Mouse (Mus musculus): ENCODE results near the gene Cdc25b.

The Cdc25b gene

DNA sequence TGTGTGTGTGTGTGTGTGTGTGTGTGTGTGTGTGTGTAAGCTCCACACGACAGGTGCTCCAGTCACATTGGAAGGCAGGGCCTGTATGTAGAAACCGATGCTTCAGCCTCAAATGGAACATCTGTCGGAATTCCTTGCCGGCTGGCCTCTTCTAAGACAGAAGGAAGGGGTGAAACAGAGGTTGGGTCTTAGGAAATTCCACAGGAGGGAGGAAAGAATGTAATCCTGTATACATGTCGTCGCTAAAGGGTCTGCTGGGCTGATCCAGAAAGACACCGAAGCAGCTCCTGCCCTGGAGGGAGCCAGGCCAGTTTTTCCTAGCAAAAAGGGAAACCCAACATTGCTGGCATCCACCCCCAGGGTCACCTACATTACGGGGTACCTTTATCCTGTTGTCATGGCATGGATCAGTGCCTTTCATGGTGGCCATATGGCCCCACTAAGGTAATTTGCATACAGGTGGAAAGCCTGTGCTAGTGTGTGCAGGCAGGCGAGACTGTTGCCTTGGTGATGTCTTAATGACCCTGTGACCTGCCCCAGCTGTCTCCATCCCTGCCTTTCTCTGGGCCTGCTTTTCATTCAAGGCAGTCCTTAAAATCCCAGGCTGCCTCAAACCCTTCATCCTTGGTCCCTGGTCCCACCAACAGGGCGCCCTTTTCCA is 3.7 kb downstream of the Cdc25b start:
- in situ Hi-C loops (cut with MboI, MseI) = no loop called here

DNA sequence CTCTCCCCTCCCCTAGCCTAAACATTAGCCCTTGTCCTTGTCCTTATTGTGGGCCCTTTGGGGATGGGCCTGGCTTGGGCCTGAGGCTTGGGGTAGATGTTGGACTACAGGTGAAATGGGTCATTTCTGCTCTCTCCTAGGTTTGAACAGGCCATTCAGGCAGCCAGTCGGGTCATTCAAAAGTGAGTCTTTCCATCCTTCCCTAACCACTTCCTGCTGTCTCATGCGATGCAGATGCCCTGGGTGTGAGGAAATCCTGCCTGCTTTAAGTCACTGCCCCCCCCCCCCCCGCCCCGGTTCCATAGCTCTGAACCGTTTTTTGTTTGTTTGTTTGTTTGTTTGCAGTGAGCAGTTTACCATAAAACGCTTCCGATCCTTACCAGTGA is 4.2 kb downstream of the Cdc25b start:
- in situ Hi-C loops (cut with MboI, MseI) = no loop called here

DNA sequence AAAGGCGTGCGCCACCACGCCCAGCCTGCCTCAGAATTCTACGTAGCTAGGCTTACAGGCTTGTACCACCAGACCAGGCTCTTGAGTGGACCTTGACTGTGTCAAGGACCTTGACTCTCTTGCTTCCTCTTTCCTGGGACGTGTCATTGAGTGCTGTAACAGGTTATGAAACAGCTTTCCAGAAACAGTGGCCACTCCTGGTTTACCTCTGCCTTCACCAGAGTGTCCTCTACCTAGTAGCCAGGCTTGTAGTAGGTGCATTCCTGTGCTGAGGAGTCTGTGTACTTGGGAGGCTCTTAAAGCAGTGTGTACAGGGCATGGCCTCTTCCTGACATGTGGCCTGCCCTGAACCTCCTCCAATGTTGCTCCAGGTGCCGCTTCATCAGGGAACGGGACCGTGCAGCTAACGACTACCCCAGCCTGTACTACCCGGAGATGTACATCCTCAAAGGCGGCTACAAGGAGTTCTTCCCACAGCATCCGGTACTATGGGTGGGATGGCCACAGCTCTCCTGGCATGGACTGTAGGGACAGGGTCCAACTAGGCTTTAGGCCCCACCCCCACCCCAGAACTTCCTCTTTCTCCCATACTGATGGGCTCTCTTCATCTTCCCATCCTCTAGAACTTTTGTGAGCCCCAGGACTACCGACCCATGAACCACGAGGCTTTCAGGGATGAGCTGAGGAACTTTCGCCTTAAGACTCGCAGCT is 10.0 kb downstream of the Cdc25b start:
- in situ Hi-C loops (cut with MboI, MseI) = no loop called here

DNA sequence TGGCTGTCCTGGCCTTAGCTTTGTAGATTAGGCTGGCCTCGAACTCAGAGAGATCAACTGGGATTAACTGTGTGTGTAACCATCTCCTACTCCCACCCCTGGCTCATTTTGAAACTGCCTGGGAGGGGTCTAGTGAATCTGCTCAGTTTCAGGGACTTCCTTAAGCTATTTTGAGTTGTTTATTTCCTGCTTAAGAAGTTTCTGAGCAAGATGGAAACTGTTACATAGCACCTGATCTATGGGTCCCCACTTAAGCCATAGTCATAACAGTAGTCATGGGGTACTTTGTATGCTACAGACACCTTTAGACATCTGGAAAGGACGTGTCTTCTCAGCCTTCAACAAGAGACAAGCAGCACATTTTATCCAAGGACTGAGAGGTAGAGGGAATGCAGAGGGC is 14.0 kb downstream of the Cdc25b start:
- in situ Hi-C loops (cut with MboI, MseI) = no loop called here

DNA sequence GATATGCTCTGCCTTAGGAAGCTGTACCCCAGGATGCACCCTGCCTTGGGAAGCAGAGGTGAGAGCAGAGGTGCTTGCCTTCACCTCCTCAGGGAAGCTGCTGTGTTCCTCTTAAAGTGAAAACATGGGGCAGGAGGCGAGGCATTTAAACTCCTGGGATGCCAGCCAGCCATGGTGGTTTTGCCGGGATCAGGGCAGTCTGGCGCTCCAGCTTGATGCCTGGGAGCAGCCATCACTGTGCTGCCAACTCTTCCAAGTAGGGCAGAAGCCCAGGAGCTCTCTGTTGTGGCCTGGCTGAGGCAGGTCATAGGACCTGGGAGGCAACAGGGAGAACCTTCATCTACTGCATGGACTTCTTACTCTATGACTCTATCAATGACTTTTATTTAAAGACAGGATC is 14.5 kb downstream of the Cdc25b start:
- in situ Hi-C loops (cut with MboI, MseI) = no loop called here

DNA sequence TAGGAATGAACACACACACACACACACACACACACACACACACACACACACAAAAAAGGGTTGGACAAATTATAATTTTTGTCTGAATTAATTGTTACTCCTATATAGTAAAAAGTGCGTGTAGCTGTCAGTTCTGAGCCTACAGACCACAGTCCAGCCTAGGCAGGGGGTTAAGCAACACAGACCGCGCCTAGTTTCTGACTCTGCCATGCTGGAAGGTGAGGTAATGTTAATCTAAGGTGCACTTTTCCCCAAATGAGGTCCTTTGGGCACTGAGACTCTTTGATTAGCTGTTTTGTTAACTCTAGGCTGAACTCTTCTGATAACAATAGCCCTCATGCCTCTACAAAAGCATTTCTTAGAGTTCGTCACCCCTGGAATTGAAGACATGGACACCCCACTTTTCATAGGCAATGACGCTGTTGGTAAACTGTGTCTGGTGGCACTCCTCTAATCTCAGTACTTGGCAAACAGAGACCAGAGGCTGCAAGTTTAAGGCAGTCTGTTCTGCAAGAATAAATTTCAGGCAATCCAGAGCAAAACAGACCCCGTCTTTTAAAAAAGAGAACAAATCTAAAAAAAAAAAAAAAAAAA is 17.2 kb downstream of the Cdc25b start:
- in situ Hi-C loops (cut with MboI, MseI) = no loop called here

DNA sequence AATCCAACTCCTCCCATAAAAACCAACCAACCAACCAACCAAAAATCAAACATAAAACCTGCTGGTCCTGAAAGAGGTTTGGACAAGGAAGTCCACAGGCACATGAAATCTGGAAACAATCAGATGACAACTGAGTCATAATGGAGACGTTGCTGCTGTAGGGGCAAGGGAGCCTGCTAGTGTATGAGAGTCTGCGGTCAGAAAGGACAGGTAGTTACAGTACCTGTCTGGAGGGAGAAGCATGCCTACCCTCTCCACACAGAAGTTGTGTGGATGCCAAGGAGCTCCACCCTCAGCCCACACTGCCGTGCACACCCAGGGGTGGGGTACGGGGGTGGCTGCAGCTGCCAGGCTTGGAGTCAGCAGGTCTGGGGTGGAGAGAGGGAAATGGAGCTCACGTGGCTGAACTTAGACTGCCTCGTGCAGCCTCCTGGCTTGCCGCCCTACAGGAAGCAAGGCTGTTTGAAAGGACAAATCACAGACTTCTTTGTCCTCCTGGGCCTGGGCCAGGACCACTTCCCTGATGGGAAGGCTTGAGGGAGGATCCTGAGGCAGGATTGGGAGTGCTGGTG is 17.7 kb downstream of the Cdc25b start:
- in situ Hi-C loops (cut with MboI, MseI) = no loop called here

DNA sequence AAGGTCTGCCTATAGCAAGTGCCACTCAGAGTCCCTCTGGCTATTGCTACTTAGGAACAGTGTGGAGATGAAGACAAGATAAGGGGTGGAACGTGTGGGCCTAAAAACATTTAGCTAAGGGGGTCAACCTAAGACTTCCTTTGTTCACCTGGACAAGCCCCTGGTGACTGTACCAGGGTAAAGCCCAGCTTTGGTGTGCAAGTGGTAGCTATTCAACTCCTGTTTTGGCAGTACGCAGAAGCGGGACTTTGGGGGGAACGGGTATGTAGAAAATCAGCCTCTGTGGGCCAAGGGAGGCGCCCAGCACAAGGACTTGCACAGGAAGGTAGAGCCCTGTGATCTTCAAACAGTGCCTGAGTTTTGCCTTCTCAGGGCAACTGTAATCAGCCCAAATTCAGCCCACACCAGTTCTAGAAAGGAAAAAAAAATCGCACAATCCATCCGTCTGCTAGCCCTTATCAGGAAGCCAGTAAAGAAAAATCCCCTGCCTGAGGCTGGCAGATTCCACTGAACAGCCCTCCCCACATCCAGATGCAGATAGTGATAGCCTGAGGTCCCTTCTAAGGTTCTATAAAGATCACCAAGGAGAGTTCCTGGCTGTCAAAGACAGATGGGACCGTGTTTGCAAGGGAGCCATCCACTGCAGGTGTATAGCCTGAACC is 18.9 kb downstream of the Cdc25b start:
- in situ Hi-C loops (cut with MboI, MseI) = loop anchor here in 1 of 2 experiments (5.0 kb wide), 1 partner anchor 47 kb away; no protein-coding TSS in a partner anchor

DNA sequence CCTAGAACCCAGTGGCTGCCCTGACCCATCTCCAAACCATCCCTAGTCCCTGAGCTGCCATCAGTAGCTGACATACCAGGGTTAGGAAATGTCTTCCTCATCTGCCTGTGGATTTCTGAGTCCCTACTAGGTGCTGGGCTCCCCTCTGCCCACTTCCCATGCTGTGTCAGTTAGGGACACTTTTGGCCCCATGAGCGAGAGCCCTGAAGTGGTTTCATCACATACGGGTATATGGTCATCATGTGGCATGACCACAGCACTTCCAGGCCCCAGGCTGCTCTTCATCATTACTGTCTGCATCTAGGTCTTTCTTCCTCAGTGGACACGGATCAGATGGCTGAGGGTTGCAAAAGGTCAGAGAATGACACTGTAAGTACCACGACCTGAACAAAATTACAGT is 20.0 kb downstream of the Cdc25b start, which contains the start of gene Ap5s1:
TSS of gene Ap5s1 (plus strand) at position 301 of the 400 bp plus-strand sequence.
- in situ Hi-C loops (cut with MboI, MseI) = loop anchor here in 1 of 2 experiments (5.0 kb wide), 1 partner anchor 46 kb away; no protein-coding TSS in a partner anchor

DNA sequence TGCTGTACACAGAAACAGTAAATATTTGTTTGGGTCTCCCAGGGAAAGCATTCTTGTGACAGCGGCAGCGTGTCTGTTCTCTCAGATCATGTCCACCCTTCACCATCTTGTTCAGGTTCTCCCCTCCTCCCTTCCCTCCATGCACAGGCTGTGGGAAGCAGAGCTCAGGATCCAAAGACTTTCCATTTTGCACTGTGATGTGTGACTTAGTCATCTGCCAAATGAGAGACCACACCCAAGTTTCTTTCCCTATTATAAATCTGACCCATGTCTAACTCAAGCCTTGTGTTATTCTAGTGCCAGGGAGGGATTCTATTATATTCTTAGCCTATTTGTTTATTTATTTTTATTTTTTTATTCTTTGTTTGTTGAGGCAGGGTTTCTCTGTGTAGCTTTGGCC is 21.6 kb downstream of the Cdc25b start:
- in situ Hi-C loops (cut with MboI, MseI) = loop anchor here in 1 of 2 experiments (5.0 kb wide), 1 partner anchor 44 kb away; no protein-coding TSS in a partner anchor

DNA sequence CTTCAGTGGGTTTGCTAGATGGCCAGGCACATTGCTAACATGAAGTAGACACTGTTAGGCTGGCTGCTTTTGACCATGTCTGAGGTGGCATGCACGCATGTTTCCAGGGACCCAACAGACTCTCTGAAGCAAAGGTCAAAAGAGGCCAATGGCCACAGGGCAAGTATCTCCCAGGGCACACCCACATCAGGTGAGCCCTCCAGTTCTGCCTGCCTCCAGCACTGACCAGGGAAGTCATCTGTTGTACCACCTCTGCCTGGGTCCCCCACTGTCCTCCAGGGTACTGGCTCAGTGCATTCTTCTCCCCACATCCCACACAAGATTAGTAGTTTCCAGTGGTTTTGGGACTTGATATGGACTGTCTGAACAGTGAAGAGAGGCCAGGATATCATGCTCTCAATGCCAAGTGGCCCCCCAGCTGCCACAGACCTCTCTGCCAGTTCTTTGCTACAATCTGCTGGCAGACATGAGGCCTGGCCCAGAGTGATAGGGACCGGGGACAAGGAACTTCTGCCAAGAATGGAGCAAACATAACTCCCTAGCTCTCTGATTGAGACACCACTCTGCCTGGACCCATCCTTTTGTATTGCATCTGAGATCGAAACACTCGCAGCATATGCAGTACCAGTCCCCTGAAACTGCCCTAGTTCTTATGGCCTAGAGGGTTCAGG is 22.5 kb downstream of the Cdc25b start:
- in situ Hi-C loops (cut with MboI, MseI) = loop anchor here in 1 of 2 experiments (5.0 kb wide), 1 partner anchor 43 kb away; no protein-coding TSS in a partner anchor

DNA sequence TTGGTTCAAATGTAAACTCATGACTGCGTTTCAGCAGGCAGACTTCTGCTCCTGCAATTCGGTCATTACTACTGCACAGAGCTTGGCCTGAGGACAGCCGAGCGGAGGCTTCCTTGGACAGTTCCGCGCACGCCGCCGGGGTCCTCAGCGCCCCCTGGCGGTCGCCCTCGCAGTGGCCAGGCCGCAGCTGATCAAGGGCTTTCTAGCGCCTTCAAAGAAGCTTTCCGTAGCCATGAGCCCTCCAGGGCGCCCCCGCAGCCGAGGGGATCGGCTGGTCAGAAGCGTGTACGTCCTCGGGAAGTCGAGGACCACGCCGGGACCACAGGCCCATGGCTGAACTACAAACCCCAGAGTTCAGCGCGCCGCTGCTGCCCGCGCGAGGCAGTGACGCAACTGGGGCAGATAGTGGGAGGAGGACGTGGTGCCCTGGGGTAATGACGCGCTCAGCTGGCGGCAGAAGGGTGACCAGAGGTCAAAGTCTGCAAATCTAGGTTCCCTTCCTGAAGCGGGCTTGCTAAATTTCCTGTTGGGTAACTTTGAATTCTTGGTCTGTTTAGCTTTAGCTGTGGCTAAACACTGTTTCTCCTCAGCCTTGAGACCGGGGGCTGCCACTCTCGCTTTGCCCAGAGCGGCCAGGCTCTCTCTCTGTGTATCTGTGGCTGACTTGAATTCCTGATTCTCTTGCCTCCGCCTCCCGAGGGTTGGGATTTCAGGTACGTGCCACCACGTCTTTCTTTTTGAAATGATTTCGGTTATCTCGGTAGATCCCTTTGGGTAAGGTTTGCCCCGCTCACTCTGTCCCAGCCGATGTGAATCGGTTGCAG is 23.4 kb downstream of the Cdc25b start:
- in situ Hi-C loops (cut with MboI, MseI) = loop anchor here in 1 of 2 experiments (5.0 kb wide), 1 partner anchor 42 kb away; no protein-coding TSS in a partner anchor

DNA sequence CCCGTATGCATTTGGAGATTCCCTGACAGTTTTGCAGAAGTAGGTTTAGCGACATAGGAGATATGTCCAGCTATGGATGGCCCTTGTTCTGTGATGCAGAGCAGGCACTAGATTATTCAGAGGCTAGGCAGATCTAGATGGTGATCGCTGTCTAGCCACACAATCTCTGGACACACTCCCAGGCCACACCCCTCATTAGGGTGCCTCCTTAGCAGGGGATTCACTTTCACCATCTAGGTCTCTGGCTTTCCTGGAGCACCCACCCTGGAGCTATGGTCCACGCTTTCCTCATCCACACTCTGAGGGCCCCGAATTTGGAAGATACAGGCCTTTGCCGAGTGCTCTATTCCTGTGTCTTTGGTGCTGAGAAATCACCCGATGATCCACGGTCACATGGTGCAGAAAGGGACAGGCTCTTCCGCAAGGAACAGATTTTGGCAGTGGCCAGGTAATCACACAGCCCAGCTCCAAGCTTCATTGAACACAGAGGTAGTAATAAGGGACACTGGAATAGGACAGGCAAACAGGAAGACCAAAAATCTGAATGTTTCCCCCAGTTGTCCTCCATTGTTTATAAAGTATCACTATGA is 24.4 kb downstream of the Cdc25b start:
- in situ Hi-C loops (cut with MboI, MseI) = no loop called here

DNA sequence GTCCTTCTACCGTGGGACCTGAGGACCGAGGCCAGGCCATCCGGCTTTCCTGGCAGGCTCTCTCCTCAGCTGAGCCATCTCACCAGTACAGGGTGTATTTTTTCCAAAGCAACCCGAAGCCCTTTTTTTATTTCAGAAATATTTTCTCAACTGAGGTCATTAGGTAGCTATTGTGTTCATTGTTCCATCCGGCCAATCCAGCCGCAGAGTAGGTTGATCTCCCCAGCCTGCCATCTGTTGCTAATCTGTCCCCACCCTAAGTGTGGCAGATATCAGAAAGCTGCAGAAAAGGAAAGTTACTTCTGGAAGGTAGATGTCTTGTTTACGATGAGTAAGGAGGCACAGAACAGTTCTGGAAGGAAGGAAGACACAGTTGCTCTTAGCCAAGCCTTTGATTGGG is 27.0 kb downstream of the Cdc25b start:
- in situ Hi-C loops (cut with MboI, MseI) = no loop called here

DNA sequence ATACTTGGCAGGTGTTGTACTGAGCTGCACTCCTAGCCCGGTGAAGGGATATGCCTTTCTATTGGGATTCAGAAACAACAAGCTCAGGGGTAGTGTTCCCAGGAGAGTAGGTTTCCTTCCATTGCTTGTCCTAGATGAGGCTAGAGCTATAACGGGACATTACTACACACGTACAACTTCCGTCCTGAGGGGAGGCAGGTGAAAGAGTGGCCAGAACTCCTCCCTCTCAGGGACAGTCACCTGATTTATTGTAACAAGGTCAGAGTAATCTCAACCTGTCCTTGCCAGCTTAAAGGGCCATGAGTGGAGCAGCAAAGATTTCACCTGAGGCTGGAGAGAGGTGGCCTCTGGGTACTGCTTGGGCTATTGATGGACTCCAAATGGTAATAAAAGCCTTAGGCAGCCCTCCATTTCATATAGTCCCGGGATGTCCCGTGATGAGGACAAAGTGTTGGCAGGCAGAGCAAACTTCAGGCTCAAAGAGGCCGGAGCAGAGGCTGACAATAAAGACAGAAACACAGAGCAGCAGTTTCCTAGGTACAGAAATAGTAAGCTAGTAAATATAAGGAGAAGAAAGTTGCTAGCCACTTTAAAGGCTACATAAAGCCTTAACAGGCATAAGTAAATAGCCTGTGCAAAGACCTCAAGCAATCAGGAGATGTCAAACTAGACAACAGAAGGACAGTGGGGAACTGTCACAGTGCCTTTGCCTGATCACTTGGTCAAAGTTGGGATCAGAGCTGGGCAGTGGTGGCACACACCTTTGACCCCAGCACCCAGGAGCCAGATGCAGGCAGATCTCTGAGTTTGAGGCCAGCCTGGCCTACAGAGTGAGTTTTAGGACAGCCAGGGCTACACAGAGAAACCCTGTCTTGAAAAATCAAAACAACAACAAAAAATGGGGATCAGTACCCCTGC is 29.5 kb downstream of the Cdc25b start:
- in situ Hi-C loops (cut with MboI, MseI) = no loop called here

DNA sequence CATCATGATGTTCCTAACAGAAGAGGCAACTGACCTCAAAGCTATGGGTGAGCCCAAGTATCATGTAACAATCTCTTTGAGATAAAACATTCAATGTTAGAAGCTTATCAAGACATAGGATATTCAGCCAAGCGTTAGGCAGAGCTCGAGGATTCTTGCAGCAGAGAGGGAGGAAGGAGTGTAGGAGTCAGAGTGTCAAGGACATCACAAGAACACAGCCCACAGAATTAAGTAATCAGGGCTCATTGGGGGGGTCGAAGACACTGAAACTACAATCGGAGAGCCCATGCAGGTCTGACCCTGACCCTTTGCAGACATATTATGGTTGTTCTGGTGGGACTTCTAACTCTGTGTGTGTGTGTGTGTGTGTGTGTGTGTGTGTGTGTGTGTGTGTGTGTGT is 33.3 kb downstream of the Cdc25b start:
- in situ Hi-C loops (cut with MboI, MseI) = no loop called here

DNA sequence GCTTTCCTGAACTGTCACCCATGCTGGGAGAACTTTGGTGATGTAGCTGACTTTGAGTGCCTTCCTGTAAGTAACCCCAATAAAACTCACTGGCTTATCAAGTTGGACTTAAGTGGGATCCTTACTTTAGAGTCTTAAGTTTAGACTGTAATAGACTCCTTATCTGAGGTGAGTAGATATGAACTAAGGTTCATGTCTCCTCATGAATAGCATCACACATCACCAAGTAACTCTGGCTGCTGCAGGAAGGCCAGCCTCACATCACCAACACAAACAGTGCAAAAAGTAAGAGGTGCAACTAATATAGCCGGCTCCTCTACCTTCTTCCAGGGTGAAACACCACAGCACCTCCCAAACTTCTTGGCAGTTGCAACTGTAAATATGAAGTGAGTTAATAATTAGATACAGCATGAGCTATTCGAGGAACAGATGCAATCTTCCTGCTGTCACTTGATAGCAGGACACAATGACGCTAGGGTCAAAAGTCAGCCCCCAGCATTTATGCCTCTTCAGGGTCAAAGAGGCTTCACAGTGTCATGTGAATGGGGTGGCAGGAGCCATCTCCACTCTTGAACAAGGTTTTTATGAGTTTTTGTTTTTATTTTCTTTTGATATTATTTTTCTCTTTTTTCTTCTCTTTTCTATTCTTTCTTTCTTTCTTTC is 35.2 kb downstream of the Cdc25b start:
- in situ Hi-C loops (cut with MboI, MseI) = no loop called here

DNA sequence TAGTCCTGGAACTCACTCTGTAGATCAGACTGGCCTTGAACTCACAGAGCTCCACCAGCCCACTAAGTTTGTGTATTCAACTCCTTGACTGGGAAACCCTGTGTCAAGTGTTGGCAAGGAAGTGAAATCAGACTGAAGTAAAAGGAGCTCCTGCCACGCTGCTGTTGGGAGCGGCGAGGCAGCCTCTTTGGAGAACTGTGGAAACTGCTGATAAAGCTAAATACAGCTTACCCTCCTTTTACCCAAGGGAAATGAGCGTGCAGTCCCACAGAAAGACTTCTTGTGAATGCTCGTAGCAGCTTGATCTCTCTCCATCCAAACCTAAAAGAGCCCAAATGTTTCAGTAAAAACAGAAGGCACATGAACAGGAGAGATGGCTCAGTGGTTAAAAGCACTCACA is 35.8 kb downstream of the Cdc25b start:
- in situ Hi-C loops (cut with MboI, MseI) = no loop called here
